Mouse (Mus musculus): ENCODE measurements around the gene Hectd1. TPM values are rescaled to one million over a fixed set of nuclear protein-coding genes. Genes with fewer than 3 reads are reported as not detected.

The Hectd1 gene
- total RNA-seq, 2 experiments from 2014 or later: 80.1 to 89.3 TPM

DNA sequence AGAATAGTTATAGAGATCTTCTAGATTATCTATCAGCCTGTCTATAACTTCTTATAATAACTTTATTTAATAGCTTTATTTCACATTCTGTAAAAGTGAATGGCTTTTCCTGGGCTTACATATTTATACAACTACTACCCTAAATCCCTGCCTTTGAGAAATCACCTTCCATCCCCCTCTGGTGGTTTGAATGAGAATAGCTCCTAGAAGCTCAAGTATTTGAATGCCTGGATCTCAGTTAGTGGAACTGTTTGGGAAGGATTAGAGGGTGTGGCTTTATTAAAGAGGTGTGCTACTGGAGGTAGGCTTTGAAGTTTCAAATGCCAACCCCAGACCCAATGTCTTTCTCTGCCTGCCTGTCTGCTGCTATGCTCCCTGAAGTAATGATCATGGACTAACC is 127.6 kb downstream of the Hectd1 start:
- DNase-seq: no peak

DNA sequence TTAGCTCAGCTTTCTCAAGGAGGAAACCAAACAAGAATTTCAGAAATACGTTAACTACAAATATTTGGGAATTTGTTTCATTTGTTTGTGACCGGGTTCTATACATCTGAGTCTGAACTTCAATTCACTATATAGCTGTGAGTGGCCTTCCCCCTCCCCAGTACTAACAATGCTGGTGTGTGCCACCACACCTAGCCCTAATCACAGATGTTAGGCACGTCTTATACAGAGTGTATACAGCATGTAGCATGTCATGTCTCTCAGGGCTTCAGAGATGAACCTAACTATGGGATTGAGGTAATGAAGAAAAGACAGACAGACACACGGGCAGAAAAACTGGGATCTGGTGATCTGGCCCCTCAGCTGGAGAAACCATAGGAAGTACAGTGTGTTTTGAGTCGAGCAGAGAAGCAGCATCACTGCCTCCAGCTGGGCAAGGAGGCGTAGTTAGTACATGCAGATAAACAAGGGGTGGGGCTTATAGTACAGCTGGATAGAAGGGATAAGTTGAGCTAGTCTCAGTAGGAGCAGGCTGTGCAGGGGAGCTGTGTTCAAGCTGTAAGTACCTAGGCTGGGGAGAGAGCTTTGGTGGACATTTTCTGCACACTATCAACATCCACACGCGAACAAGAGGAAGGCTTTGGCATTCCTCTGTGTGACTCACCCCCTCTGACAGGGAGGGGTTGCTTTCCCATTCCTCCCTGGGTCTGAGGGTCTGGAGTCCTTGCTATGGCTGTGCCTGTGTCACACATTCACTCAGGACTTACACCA is 129.5 kb downstream of the Hectd1 start:
- no peak for DNase-seq

DNA sequence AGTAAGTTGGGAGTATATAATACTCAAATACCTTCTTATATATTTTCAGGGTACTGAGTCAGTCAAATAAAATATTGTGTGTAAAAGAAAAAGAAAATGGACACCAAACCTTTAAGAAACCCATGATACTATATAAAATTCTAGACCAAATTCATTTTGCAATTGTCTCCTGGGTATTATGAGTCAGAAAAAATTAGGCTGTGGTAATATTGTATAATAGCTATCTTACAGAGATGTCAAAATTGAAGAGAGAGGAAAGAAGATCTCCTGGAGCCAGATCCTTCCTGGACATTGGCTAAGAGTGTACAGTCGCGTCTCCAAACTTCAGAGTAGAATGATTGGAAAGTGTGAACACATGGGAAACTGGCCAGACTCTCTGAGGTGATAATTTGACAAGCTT is 133.2 kb downstream of the Hectd1 start:
- DNase-seq: no peak

DNA sequence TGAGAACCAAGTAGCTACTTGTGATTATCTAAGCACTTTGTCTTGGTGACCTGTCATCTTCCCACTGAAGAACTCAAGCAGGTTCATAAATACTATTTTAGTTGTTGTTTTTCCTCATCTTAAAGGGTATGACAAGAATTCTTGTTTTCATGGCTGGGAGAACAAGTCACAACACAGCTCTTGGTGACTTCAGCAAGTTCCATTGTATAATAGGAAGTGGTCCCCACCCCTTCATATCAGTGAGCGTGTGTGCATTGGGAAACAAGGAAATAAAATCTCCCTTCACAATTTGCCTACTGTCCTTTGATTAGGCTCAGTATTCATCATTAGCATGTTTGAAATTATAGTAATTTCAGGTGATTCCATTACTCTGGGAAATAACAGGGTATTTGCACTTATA is 134.4 kb downstream of the Hectd1 start:
- no peak for DNase-seq

DNA sequence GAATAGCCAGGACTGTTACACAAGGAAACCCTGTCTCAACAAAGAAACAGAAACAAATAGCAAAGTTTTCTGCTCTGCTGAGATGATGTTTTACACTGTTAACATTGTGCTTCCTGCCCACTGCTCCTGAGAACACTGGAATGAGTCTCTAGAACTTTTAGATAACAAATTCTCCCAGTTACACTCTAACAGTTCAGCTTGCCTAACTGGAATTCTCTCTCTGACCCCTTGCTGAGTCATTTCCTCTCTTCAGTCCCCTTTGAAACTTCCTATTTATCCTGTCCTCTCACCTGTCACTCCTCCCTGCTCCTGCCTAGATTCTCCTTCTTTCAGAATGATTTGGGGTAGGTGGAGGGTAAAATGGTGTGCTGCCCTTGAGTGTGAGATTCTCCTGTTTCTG is 135.2 kb downstream of the Hectd1 start:
- no peak for DNase-seq

Other genes with a start within 250 kb of the Hectd1 start
- 1 to 10 TPM in 1 of 2 experiments, under 1 TPM in 1; 0.33 to 2.1 TPM for gene Coch, start 236.2 kb downstream of the Hectd1 start, total RNA-seq (2021)
- 10 to 100 TPM; 20.6 to 26.4 TPM for gene Ap4s1, start 138.5 kb downstream of the Hectd1 start, total RNA-seq (2021)
- gene Strn3, start 137.6 kb downstream of the Hectd1 start, total RNA-seq (2021): 10 to 100 TPM; 74.4 to 83.2 TPM
- 10 to 100 TPM; 14.9 to 22.4 TPM for gene Heatr5a, start 141.8 kb upstream of the Hectd1 start, total RNA-seq (2021)
- 10 to 100 TPM; 16.7 to 21.1 TPM for gene Dtd2, start 177.0 kb upstream of the Hectd1 start, total RNA-seq (2021)
- not detected for gene Gpr33, start 198.5 kb upstream of the Hectd1 start, total RNA-seq (2021)

Data from adrenal gland, postnatal 10 days (tissue).